Mouse (Mus musculus) midbrain, embryonic 13.5 days (tissue): ENCODE measurements around the gene Ece1. TPM values are rescaled to one million over a fixed set of nuclear protein-coding genes. Genes with fewer than 3 reads are reported as not detected.
"Not testable (repeated sequence)": the region's sequence is repeated elsewhere in the genome, so short reads cannot be mapped to it uniquely, and the experiment has no call there.

Experiments used
- ATAC-seq: fragments of 200-750 bp; cut with Nextera tagmentation; 2 replicates; pipeline ENCODE4 v1.8.0; 2017; ENCODE audit warnings: mild to moderate bottlenecking, moderate TSS enrichment, moderate library complexity
- H3K27ac ChIP-seq: fragments of 300-500 bp; sonication (generic); 2 replicates; pipeline ENCODE4 v1.5.1; 2015; ENCODE audit warnings: inconsistent platforms, mild to moderate bottlenecking, moderate library complexity
- H3K27me3 ChIP-seq: fragments of 300-500 bp; sonication (generic); 2 replicates; pipeline ENCODE4 v1.6.1; 2015; ENCODE audit warnings: mild to moderate bottlenecking, inconsistent platforms
- H3K36me3 ChIP-seq: fragments of 300-500 bp; sonication (generic); 2 replicates; pipeline ENCODE4 v1.6.1; 2015; ENCODE audit warnings: mild to moderate bottlenecking, inconsistent platforms
- H3K4me1 ChIP-seq: fragments of 300-500 bp; sonication (generic); replicated peaks from 2 replicates; pipeline ENCODE4 v1.6.1; 2015; ENCODE audit warnings: inconsistent platforms
- H3K4me2 ChIP-seq: fragments of 300-500 bp; sonication (generic); replicated peaks from 2 replicates; pipeline ENCODE4 v1.6.1; 2015; ENCODE audit warnings: moderate library complexity, mild to moderate bottlenecking, inconsistent platforms
- H3K4me3 ChIP-seq: fragments of 300-500 bp; sonication (generic); replicated peaks from 2 replicates; pipeline ENCODE4 v1.5.1; 2015; ENCODE audit warnings: mild to moderate bottlenecking, inconsistent platforms
- H3K9ac ChIP-seq: fragments of 300-500 bp; sonication (generic); replicated peaks from 2 replicates; pipeline ENCODE4 v1.6.1; 2015; ENCODE audit warnings: mild to moderate bottlenecking, inconsistent platforms
- H3K9me3 ChIP-seq: fragments of 300-500 bp; sonication (generic); 2 replicates; pipeline ENCODE4 v1.6.1; 2016; ENCODE audit warnings: mild to moderate bottlenecking, inconsistent platforms
- WGBS: fragments of 180-500 bp; shearing (Covaris S2); methylation state at CpG from one replicate; pipeline ENCODE4 v1.1.7; 2015; 5-methylcytosine and 5-hydroxymethylcytosine counted together
- polyA plus RNA-seq: library from polyadenylated mRNA; unstranded; fragments of >200 nt; fragmentation: Nextera tagmentation; extraction: Ambion mirVana; gene quantifications from 2 replicates; pipeline ENCODE4 v1.2.1, GENCODE M21; 2015

The Ece1 gene
- polyA plus RNA-seq, 1 experiment from 2014 or later, result 19.4 TPM

DNA sequence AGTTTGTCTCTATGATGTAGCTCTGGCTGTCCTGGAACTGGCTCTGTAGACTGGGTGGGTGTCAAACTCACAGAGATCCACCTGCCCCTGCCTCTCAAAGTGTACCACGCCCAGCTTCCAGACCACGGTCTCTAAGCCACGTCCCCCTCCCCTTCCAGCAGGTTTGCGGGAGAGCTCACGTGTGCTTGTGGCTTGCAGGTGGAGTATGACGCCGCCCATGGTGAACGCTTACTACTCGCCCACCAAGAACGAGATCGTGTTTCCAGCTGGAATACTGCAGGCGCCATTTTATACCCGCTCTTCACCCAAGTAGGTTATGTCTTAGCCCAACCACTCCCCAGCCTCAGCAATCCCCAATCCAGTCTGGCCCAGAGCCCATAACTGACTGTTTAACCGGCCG is 94.2 kb downstream of the Ece1 start:
- Histone ChIP-seq H3K4me3 (no peak overlapping the region), H3K36me3 (peaks cover 54% of the 10 kb centered on the region), H3K9ac (no peak overlapping the region), H3K27ac (no peak overlapping the region), H3K4me2 (no peak overlapping the region), H3K9me3 (no peaks in the 10 kb centered on the region), H3K27me3 (no peaks in the 10 kb centered on the region), H3K4me1 (no peaks in the 10 kb centered on the region)
- WGBS, result 94% methylated on average over 15 of the region's 15 CpGs
- ATAC-seq, result no peak

- Histone ChIP-seq H3K4me2 (no peak overlapping the region), H3K4me3 (no peak overlapping the region), H3K9me3 (no peaks in the 10 kb centered on the region), H3K36me3 (peaks cover 60% of the 10 kb centered on the region), H3K9ac (no peak overlapping the region), H3K27ac (no peak overlapping the region), H3K27me3 (no peaks in the 10 kb centered on the region), H3K4me1 (no peaks in the 10 kb centered on the region)
- 87% methylated on average over 13 of the region's 13 CpGs for WGBS
- ATAC-seq, result no peak
These were observed 98.0 kb downstream of the Ece1 start for GRCm38 (mm10) chr4:137959889-137960665.

DNA sequence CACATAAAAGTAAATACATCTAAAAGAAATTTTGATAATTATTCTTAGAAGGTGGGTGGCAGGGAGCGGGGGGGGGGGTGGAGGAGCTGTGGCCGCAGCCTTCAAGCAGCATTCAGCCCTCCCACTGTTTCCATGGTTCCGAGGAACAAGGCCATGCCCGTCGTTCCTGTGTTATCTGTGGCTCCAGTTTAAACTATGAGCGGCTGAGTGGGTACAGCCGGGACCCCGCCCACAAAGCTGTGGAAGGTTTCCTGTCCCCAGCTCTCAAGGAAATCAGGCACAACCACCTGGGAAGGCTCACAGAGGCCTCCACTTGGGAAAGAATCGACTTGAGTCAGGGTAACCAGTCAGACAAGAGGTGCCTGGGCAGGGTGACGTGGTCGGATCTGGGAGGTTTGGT is 98.7 kb downstream of the Ece1 start:
- WGBS, result 86% methylated on average over 11 of the region's 11 CpGs
- no peak for ATAC-seq
- Histone ChIP-seq H3K4me3 (no peak overlapping the region), H3K27ac (no peak overlapping the region), H3K27me3 (no peaks in the 10 kb centered on the region), H3K9ac (no peak overlapping the region), H3K9me3 (no peaks in the 10 kb centered on the region), H3K36me3 (peaks cover 60% of the 10 kb centered on the region), H3K4me1 (no peaks in the 10 kb centered on the region), H3K4me2 (no peak overlapping the region)

DNA sequence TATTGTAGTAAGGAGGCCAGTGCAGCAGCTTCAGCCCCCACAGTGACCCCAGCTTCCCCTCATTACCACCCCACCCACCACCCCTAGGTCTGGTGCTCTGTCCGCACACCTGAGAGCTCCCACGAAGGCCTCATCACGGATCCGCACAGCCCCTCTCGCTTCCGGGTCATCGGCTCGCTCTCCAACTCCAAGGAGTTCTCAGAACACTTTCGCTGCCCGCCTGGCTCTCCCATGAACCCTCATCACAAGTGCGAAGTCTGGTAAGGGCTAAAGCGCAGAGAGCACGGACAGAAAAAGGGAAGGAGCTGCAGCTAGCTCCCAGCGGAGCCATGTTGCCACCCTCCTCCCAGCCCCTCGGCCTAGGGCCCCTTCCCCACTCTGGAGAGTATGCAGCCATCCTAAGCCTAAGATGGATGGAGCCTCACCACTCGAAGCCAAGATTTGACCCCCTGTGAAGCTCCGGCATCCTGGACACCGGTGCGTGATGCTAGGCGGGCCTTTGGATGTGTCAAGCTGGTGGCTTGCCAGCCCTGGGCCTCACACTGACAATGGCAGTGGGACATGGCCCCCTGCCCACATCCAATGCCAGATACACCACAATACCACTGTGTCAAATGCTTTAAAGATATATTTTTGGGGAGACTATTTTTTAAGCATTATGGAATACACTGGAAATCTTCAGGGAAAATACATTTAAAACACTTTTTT is 100.8 kb downstream of the Ece1 start:
- H3K27ac ChIP-seq, result no peak overlapping the region
- no peaks in the 10 kb centered on the region for H3K4me1 ChIP-seq
- 89% methylated on average over 20 of the region's 20 CpGs for WGBS
- H3K9me3 ChIP-seq, result no peaks in the 10 kb centered on the region
- no peak for ATAC-seq
- H3K4me2 ChIP-seq, result no peak overlapping the region
- H3K4me3 ChIP-seq, result no peak overlapping the region
- no peak overlapping the region for H3K9ac ChIP-seq
- peaks cover 43% of the 10 kb centered on the region for H3K36me3 ChIP-seq
- no peaks in the 10 kb centered on the region for H3K27me3 ChIP-seq

GRCm38 (mm10) chr4:137963431-137963830 is 101.4 kb downstream of the Ece1 start:
- H3K4me3 ChIP-seq, result no peak overlapping the region
- H3K4me2 ChIP-seq, result no peak overlapping the region
- H3K9me3 ChIP-seq, result no peaks in the 10 kb centered on the region
- H3K27me3 ChIP-seq, result no peaks in the 10 kb centered on the region
- ATAC-seq, result no peak
- no peak overlapping the region for H3K9ac ChIP-seq
- no peaks in the 10 kb centered on the region for H3K4me1 ChIP-seq
- peaks cover 38% of the 10 kb centered on the region for H3K36me3 ChIP-seq
- WGBS, result 90% methylated on average over 6 of the region's 6 CpGs
- no peak overlapping the region for H3K27ac ChIP-seq

DNA sequence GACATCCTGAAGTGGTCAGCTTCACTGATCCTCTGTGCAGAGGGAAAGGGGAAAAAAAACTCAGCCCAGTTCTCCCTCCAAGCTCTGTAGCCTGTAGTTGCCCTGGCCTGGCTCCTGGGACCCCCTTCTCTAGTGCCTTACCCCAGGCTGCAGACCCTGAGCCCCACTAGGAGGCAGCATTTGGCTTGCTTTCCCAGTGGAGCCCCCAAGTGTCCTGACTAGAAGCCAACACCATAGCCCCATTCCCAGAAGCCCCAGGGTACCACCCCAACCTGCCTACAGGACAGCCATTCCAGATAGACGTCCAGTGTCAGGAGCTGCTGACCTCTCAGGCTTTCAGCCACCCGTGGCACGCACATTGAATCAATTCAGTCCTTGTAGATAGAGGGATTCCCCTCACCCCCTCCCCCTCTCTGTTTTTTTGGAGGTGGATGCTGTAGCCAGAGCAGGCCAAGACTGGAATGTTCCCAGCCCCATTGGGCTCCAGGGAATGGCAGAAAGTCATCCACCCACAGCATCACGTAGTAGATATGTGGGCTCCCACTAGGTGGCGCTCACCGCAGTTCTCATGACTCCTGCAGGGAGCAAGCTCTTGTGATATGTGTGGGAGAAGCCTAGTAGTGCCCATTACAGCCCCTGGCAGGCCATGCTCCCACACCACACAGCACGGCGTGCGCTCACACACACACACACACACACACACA is 102.0 kb downstream of the Ece1 start:
- WGBS, result 49% methylated on average over 6 of the region's 9 CpGs
- no peak overlapping the region for H3K4me2 ChIP-seq
- no peak overlapping the region for H3K27ac ChIP-seq
- H3K27me3 ChIP-seq, result no peaks in the 10 kb centered on the region
- peak; percentile 59 for ATAC-seq
- H3K9me3 ChIP-seq, result no peaks in the 10 kb centered on the region
- H3K4me3 ChIP-seq, result no peak overlapping the region
- no peak overlapping the region for H3K9ac ChIP-seq
- H3K36me3 ChIP-seq, result peaks cover 33% of the 10 kb centered on the region
- H3K4me1 ChIP-seq, result no peaks in the 10 kb centered on the region

GRCm38 (mm10) chr4:137964585-137964930 is 102.5 kb downstream of the Ece1 start:
- H3K9me3 ChIP-seq, result no peaks in the 10 kb centered on the region
- H3K27ac ChIP-seq, result no peak overlapping the region
- 95% methylated on average over 11 of the region's 11 CpGs for whole genome bisulfite sequencing
- no peak for ATAC-seq
- no peak overlapping the region for H3K9ac ChIP-seq
- no peaks in the 10 kb centered on the region for H3K27me3 ChIP-seq
- peaks cover 28% of the 10 kb centered on the region for H3K36me3 ChIP-seq
- H3K4me3 ChIP-seq, result no peak overlapping the region
- H3K4me1 ChIP-seq, result no peaks in the 10 kb centered on the region
- no peak overlapping the region for H3K4me2 ChIP-seq

DNA sequence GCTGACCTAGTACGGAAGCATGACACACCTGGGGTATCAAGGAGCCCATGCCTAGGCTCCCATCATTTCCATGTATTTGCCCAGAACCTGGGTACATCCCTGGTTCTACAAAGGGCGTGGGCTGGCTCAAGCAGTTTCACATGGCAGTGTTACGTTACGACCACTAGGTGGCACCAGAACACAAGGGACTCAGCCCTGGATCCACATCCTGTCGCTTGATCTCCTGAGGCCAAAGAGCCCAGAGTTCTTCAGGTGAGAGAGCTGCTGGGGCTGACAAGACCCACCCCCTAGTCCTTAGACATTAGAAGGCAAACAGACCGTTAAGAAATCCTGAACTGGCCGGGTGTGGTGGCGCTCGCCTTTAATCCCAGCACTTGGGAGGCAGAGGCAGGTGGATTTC is 106.2 kb downstream of the Ece1 start:
- Histone ChIP-seq H3K27me3 (no peaks in the 10 kb centered on the region), H3K9ac (no peak overlapping the region), H3K4me2 (no peak overlapping the region), H3K27ac (no peak overlapping the region), H3K4me1 (no peaks in the 10 kb centered on the region), H3K4me3 (no peak overlapping the region), H3K36me3 (no peaks in the 10 kb centered on the region), H3K9me3 (no peaks in the 10 kb centered on the region)
- 10% methylated on average over 9 of the region's 9 CpGs for WGBS
- peak; percentile 40; the same call in 1 of the 2 replicates for ATAC-seq

DNA sequence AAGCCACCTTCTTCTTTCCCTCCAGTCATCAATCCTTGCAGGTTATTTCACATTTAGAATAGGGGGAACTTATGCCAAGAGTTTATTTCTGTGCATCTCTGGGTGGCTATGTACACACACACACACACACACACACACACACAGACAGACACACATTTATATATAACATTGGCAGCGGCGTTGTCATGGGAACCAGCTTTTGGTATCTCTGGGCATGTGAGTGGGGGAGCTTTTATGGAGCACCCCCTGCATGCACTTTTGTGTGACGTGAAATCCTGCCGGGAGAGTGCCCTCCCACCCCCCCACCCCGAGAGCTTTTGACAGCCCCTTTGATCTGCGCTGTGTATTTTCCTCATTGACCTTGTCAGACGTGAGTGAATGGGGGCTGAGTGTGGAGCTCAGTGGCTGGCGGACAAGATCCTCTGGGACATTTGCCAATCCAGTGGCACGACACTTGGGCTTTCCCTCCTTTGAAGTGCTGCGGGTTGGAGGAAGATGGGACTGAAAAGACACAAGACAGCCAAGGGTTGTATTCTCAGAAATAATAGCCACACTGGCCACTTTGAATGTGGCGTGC is 108.7 kb downstream of the Ece1 start:
- peak; percentile 65 for ATAC-seq
- H3K4me1 ChIP-seq, H3K4me2 ChIP-seq, H3K4me3 ChIP-seq, H3K27ac ChIP-seq, H3K9ac ChIP-seq, H3K9me3 ChIP-seq, H3K36me3 ChIP-seq, H3K27me3 ChIP-seq: not testable (repeated sequence)
- WGBS, result no CpG with 5 or more reads among the region's 11 CpGs

- H3K4me1 ChIP-seq, H3K4me3 ChIP-seq, H3K9ac ChIP-seq, H3K36me3 ChIP-seq, H3K27me3 ChIP-seq, H3K9me3 ChIP-seq, H3K27ac ChIP-seq, H3K4me2 ChIP-seq: not testable (repeated sequence)
- peak; percentile 61 for ATAC-seq
- WGBS, result no CpG with 5 or more reads among the region's 11 CpGs
These were observed 112.9 kb downstream of the Ece1 start for GRCm38 (mm10) chr4:137974856-137975432.

DNA sequence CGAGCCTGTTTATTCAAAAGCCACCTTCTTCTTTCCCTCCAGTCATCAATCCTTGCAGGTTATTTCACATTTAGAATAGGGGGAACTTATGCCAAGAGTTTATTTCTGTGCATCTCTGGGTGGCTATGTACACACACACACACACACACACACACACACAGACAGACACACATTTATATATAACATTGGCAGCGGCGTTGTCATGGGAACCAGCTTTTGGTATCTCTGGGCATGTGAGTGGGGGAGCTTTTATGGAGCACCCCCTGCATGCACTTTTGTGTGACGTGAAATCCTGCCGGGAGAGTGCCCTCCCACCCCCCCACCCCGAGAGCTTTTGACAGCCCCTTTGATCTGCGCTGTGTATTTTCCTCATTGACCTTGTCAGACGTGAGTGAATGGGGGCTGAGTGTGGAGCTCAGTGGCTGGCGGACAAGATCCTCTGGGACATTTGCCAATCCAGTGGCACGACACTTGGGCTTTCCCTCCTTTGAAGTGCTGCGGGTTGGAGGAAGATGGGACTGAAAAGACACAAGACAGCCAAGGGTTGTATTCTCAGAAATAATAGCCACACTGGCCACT is 117.1 kb downstream of the Ece1 start:
- not testable (repeated sequence) for H3K4me1 ChIP-seq, H3K4me2 ChIP-seq, H3K9me3 ChIP-seq, H3K9ac ChIP-seq, H3K36me3 ChIP-seq, H3K27ac ChIP-seq, H3K4me3 ChIP-seq, H3K27me3 ChIP-seq
- peak; percentile 77 for ATAC-seq
- no CpG with 5 or more reads among the region's 11 CpGs for WGBS
